Comparison of ENCODE assay signal across 8 mouse cellular contexts in genomic region chr6:114643716-114644115, GRCm38 (mm10). TPM values are rescaled to one million over a fixed set of nuclear protein-coding genes. Genes with fewer than 3 reads are reported as not detected.
DNase-seq lines count a peak whose midpoint lies in the region; ATAC-seq and TF ChIP-seq lines count a peak whose summit lies in the region.

No protein-coding gene starts in this region.

- H3K4me2 ChIP-seq in forebrain, embryonic 13.5 days, result peak overlapping the region; percentile 95
- H3K4me2 ChIP-seq in liver, embryonic 15.5 days, result peak overlapping the region; percentile 86

- no peaks in the 10 kb centered on the region for H3K9me3 ChIP-seq in forebrain, embryonic 13.5 days (replicated peaks)
- no peaks in the 10 kb centered on the region for H3K9me3 ChIP-seq in liver, embryonic 15.5 days (replicated peaks)

- H3K27ac ChIP-seq in forebrain, embryonic 13.5 days, result no peak overlapping the region
- H3K27ac ChIP-seq in liver, embryonic 15.5 days (replicated peaks), result peak overlapping the region; percentile 68

- H3ac ChIP-seq in C2C12 (ENCODE audit: control insufficient read depth, insufficient read length, low read depth), result peak overlapping the region; percentile 73

- no peak for ATAC-seq in forebrain, embryonic 13.5 days
- ATAC-seq in liver, embryonic 15.5 days (ENCODE audit: insufficient read depth), result no peak
- ATAC-seq in frontal cortex, adult (ENCODE audit: low TSS enrichment), result no peak

- no peak for TF ChIP-seq CTCF in C2C12 (IDR thresholded peaks at IDR 0.05; ENCODE audit: control insufficient read depth, insufficient read depth, insufficient read length)

- H3K79me2 ChIP-seq in C2C12 (ENCODE audit: control insufficient read depth, insufficient read depth), result peaks cover 12% of the 10 kb centered on the region

- WGBS in forebrain, embryonic 13.5 days, result 49% methylated on average over 8 of the region's 8 CpGs
- WGBS in liver, embryonic 15.5 days (ENCODE audit: insufficient replicate concordance), result 35% methylated on average over 8 of the region's 8 CpGs

- H3K79me3 ChIP-seq in C2C12 (ENCODE audit: low read depth), result peaks cover 6% of the 10 kb centered on the region

- H3K9ac ChIP-seq in forebrain, embryonic 13.5 days, result peak overlapping the region; percentile 62
- H3K9ac ChIP-seq in liver, embryonic 15.5 days, result peak overlapping the region; percentile 69

- no peaks in the 10 kb centered on the region for H3K27me3 ChIP-seq in C2C12 (ENCODE audit: control insufficient read depth, insufficient read depth, insufficient read length)
- peaks cover 18% of the 10 kb centered on the region for H3K27me3 ChIP-seq in forebrain, embryonic 13.5 days
- H3K27me3 ChIP-seq in liver, embryonic 15.5 days, result peaks cover 11% of the 10 kb centered on the region; the same call in 1 of the 2 replicates

- H3K4me1 ChIP-seq in forebrain, embryonic 13.5 days, result peaks cover 8% of the 10 kb centered on the region
- H3K4me1 ChIP-seq in liver, embryonic 15.5 days (replicated peaks), result peaks cover 21% of the 10 kb centered on the region

- peak overlapping the region; percentile 78 for H3K4me3 ChIP-seq in C2C12 (ENCODE audit: insufficient read depth, poor library complexity, severe bottlenecking)
- peak overlapping the region; percentile 53 for H3K4me3 ChIP-seq in forebrain, embryonic 13.5 days
- H3K4me3 ChIP-seq in liver, embryonic 15.5 days (replicated peaks), result peak overlapping the region; percentile 72

- peak; percentile 77 for DNase-seq in heart, adult 11 months
- DNase-seq in heart, adult 18-20 months, result no peak
- DNase-seq in spleen, postnatal 36 days (ENCODE audit: low spot score in 2 of 2), result no peak
- no peak for DNase-seq in cerebellum, adult 9-10 months

- no peaks in the 10 kb centered on the region for H3K36me3 ChIP-seq in C2C12 (ENCODE audit: control insufficient read depth, insufficient read depth)
- H3K36me3 ChIP-seq in forebrain, embryonic 13.5 days (ENCODE audit: poor library complexity, severe bottlenecking), result no peaks in the 10 kb centered on the region
- H3K36me3 ChIP-seq in liver, embryonic 15.5 days (replicated peaks), result no peaks in the 10 kb centered on the region

TF ChIP-seq in C2C12, 6 proteins besides CTCF, POLR2A, EP300 and RAD21:
- TF ChIP-seq USF1 (IDR thresholded peaks at IDR 0.05; ENCODE audit: low read depth) (no peak), MAX (IDR thresholded peaks at IDR 0.05) (no peak), CEBPB (IDR thresholded peaks at IDR 0.05; ENCODE audit: low read depth) (no peak)

RNA-seq across cellular contexts. Expression of gene Atg7, which starts 0.8 kb away (rescaled TPM):
- 10 to 100 TPM; 11.0 to 13.2 TPM for total RNA-seq in heart, adult 18-20 months (2021)
- 14.7 TPM for polyA plus RNA-seq in C2C12 (2012; fragmentation: generic; extraction: Trizol)
- 18.3 and 18.5 TPM in 2 replicates for polyA plus RNA-seq in forebrain, embryonic 13.5 days (2015; fragmentation: Nextera tagmentation; extraction: Ambion mirVana)
- 12.5 and 13.5 TPM in 2 replicates for polyA plus RNA-seq in liver, embryonic 15.5 days (2015; fragmentation: Nextera tagmentation; extraction: Ambion mirVana)
